Mouse (Mus musculus): ENCODE measurements around the gene Wdr5b.
"Not testable (repeated sequence)": the region's sequence is repeated elsewhere in the genome, so short reads cannot be mapped to it uniquely, and the experiment has no call there.

Gene Wdr5b

GRCm38 (mm10) chr16:36040640-36041624 lies at the start of gene Wdr5b:
Gene Wdr5b, plus strand, starts transcription at chr16:36041190.
- DNase-seq, result peak; percentile 91 to 96

DNA sequence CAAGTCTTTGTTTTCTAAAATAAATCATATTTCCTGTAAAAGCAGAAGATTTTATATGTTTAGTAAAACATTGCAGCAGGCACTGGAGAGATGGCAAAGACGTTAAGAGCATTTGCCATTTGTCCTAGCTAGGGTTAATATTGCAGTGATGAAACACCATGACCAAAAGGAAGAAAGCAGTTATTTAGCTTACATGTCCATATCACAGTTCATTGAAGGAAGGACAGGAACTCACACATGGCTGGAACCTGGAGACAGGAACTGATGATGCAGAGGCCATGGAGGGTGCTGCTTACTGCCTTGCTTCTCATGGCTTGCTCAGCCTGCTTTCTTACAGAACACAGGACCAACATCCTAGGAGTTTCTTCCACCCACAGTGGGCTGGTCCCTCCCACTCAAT lies 48.6 kb upstream of the Wdr5b start:
- DNase-seq, result no peak

- no peak for DNase-seq
These were observed 47.7 kb upstream of the Wdr5b start for GRCm38 (mm10) chr16:35993316-35993715.

- DNase-seq, result not testable (repeated sequence)
These were observed 42.1 kb upstream of the Wdr5b start for GRCm38 (mm10) chr16:35998852-35999251.

DNA sequence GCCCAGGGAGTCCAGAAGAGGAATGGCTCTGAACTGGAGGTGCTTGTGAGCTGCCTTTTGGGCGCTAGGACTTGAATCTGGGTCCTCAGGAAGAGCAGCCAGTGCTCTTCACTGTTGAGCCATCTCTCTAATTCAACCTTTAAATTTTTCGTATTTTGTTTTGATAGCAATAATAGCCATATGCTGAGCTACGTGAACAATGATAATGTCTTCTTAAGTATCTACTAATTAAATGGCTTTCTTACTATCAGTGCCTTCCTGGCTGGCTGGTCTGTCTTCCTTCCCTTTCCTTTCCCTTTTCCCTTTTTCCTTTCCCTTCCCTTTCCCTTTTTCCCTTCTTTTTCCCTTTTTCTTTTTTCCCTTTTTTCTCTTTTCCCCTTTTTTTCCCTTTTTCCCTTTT lies 32.6 kb upstream of the Wdr5b start:
- DNase-seq, result no peak

GRCm38 (mm10) chr16:36016335-36016734 lies 24.7 kb upstream of the Wdr5b start:
- DNase-seq, result no peak

- DNase-seq, result not testable (repeated sequence)
These were observed 12.9 kb upstream of the Wdr5b start for GRCm38 (mm10) chr16:36028120-36028519.

DNA sequence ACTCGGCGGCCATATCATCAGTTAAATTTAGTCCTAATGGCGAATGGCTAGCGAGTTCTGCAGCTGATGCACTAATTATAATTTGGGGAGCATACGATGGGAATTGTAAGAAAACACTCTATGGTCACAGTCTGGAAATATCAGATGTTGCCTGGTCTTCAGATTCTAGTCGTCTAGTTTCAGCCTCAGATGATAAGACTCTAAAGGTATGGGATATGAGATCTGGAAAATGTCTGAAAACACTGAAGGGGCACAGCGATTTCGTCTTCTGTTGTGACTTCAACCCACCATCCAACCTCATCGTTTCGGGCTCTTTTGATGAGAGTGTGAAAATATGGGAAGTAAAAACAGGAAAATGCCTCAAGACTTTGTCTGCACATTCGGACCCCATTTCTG lies 633 bp downstream of the Wdr5b start:
- no peak for DNase-seq

GRCm38 (mm10) chr16:36043073-36043472 lies 2.1 kb downstream of the Wdr5b start:
- no peak for DNase-seq

DNA sequence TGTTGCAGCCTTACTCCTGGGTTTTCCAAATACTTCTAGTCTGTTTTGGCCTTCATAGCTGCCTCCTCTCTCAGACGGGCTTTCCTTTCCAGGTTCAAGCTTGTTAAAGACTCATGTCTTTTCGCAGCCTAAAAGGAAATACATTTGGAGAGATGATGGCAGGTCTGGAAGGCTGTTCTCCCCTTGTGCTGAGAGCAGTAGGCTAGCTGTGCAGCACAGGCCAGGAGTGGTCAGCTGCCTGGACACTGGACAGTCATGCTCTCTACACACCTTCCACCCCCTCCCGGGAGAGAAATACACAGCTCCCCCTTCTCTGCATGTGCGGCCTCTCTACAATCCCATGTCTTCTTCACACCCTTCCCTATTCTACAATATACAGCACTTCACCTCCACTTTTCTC lies 3.0 kb downstream of the Wdr5b start:
- no peak for DNase-seq

DNA sequence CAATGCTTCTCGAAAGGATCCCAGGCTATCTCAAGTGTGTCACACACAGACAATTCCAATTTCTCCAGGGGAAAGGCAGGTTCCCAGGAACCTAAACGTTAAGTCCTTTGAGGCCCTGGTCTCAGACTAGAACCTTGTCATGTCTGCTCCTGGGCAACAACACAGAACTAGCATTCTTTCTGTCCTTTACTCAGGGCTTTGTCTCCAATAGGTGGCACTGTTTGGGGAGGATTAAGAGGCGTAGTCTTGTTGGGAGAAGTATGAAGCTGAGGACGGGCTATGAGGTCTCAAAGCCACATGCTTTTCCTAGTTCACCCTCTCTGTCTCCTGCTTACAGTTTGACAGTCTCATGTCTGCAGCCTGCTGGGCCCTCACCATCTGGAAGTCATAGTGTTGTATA lies 6.5 kb downstream of the Wdr5b start:
- no peak for DNase-seq

GRCm38 (mm10) chr16:36051491-36051890 lies 10.5 kb downstream of the Wdr5b start:
- DNase-seq, result no peak

DNA sequence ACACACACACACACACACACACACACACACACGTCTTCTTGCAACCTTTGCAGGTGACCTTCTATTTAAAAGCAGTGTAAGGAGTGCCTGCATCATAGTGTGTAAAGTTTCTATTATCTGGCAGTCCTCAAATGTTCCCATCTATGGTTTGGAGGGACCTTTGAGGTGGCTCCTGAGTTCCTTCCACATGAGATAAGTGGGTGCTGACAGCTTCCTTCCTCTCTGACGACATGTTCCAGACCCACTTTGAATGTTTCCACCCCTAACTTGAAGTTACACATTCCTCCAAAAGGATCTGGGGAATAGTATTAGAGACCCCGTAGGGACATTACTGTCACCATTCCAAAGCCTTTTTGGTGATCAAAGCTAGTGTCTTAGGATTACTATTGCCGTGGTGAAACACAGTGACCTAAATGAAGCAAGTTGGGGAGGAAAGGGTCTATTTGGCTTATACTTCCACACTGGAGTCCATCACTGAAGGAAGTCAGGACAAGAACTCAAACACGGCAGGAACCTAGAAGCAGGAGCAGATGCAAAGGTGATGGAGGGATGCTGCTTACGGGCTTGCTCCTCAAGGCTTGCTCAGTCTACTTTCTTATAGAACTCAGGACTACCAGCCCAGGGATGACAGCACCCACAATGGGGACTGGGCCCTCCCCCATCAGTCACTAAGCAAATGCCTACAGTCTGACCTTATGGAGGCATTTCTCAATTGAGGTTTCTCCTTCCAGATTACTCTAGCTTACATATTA lies 12.7 kb downstream of the Wdr5b start:
- DNase-seq, result no peak

GRCm38 (mm10) chr16:36054920-36055319 lies 13.9 kb downstream of the Wdr5b start:
- DNase-seq, result no peak

DNA sequence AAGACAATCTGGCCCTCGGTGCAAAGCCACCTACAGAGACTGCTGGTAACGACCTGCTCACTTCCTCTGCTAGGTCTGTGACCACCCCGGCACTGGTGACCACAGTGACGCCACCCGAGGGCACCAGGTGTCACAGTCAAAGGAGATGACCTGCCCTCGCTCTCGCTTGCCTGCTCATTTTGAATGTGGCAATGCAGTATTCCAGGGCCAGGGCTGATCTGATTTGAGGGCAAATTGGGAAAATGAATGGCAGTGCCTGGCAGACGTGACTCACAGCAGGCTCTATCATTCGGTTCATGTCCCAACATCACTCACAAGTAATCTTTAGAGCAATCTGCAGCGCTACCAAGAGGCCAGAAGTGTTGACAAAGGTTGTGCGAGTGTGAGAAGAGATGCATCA lies 15.4 kb downstream of the Wdr5b start:
- no peak for DNase-seq

DNA sequence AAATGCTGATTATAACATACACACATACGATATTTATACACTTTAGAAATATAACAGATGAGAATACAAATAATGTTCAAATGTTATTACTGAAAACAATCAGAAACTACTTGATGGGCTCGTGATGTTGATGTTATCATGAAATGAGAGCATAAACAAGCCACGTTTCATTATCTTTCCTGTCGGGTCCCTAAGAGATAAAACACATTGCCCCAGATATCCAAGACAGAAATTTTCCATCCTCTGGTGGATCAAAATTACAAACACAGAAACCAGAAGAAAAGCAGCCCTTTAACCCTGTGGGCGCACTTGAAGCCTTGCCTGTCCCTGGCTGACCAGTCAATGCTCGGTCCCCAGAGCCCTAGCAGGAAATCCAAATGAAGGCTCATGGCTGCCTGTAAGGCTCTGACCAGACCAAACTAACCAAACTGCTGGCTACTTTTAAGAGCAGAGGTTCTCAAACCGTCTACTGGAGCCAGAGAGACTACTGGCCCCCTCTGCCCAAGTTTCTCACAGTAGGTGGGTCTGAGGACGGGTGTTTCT lies 17.0 kb downstream of the Wdr5b start:
- DNase-seq, result no peak

DNA sequence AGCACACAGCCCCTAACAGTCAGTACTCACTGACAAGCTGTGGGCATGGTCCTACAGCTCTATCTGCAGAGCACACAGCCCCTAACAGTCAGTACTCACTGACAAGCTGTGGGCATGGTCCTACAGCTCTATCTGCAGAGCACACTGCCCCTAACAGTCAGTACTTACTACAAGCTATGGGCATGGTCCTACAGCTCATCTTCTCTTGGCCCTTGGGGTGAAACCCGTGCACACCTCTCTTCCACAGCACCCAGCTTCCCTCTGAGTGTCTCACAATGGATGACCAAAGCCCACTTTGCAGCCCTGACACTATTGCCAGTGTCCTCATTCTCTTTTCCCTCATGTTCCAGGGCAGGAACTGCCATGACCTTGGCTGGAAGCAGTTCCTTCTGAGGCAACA lies 21.5 kb downstream of the Wdr5b start:
- not testable (repeated sequence) for DNase-seq

GRCm38 (mm10) chr16:36063315-36063714 lies 22.3 kb downstream of the Wdr5b start:
- no peak for DNase-seq

GRCm38 (mm10) chr16:36064904-36065303 lies 23.9 kb downstream of the Wdr5b start:
- DNase-seq, result no peak

GRCm38 (mm10) chr16:36067694-36068093 lies 26.7 kb downstream of the Wdr5b start:
- DNase-seq, result no peak

DNA sequence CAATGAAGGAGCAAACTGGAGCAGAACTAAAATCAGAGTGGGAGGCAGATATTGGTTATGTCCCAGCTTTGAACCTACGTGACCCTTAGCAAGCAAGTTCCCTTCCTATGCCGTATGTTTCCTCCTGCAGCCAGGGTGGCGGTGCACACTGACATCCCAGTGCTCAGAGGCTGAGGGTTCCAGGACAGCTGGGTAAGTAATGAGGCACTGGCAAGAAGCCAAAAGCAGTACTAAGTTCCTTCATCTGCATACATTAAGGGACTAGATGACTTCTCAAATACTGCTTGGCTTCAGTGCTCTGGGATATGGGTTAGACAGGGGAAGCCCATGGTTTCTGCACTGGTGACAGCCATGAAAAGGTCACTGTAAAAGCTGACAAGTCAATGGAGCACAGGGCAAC lies 27.4 kb downstream of the Wdr5b start:
- no peak for DNase-seq

GRCm38 (mm10) chr16:36069819-36070575 lies 29.0 kb downstream of the Wdr5b start:
- DNase-seq, result no peak

- DNase-seq, result no peak
These were observed 30.1 kb downstream of the Wdr5b start for GRCm38 (mm10) chr16:36071071-36071449.

Data from lung, postnatal 4 days (tissue).